Mouse (Mus musculus): Measurements from ENCODE around the gene Nipal3.

Gene Nipal3

GRCm38 (mm10) chr4:135436291-135436690 lies 58.5 kb downstream of the Nipal3 start:
- peak; percentile 25 to 42 for DNase-seq (ENCODE audit: low read depth in 2 of 2, low spot score in 2 of 2)

- no peak for DNase-seq (ENCODE audit: low read depth in 2 of 2, low spot score in 2 of 2)
Observed at GRCm38 (mm10) chr4:135434395-135434789, 60.4 kb downstream of the Nipal3 start.

DNA sequence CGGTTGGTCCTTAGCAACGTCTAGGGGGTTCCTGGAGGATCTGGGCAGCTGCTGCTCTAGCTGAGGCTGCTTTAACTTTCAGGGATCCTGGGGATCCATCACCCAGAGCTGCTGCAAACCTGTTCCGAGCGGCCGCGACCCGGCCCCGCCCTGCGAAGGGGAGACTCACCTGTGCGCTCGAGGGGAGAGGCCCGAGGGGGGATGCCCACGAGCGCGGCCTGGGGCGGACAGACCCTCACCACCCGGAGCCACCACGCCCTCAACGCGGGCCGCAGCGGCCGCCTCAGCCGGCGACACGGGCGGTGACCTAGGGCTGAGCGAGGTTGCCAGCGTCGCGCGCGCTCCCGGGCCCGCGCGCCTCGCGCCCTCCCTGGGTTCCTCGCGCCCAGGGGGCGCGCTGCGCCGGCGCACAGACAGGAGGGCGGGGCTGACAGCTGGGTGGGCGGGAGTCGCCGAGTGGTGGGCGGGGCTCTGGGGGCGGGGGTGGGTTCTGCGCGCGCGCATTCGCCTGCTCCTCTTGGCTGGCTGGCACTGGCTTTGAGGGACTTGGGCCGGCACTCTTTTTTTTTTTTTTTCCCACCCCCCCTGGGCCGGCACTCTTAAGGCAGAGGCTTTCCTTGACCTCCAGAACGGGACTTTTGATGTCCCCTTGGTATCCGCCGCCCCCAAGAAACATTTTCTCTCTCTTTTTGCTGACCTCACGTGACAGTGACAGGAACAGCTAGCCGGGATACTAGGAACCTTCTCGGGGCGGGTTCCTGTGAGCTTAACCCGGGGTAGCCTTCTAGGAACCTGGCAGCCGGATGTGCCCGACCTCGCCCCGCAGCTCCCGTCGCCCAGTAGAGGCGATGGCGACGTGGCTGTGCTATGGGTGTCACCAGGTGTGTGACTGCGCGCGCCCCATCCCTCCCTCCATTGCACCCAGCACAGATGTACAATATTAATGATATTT lies 61.1 kb downstream of the Nipal3 start, which contains the start of gene Rcan3:
Gene Rcan3, minus strand, starts transcription at position 411 of the 952 bp plus-strand sequence.
- peak; percentile 65 to 69 for DNase-seq (ENCODE audit: low read depth in 2 of 2, low spot score in 2 of 2)

- no peak for DNase-seq (ENCODE audit: low read depth in 2 of 2, low spot score in 2 of 2)
Observed at GRCm38 (mm10) chr4:135433086-135433442, 61.8 kb downstream of the Nipal3 start.

- no peak for DNase-seq (ENCODE audit: low read depth in 2 of 2, low spot score in 2 of 2)
Observed at GRCm38 (mm10) chr4:135429990-135430760, 64.7 kb downstream of the Nipal3 start.

DNA sequence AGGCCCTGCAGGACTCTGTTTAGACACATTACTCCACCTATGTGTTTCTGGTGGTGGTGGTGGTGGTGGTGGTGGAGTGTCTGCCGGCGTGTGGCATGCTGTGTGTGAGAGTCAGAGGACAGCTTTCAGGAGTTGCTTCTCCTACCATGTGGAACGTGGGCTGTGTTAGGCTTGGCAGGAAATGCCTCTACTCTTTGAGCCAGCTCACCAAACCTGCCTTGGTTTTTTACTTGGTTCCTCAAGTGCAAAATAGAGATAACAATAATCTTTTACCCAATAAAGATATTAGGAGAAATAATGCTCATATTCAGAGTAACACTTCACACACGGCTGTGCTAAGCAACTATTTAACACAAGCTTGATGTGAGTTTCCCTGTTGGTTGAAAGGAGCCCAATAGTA lies 65.5 kb downstream of the Nipal3 start:
- DNase-seq (ENCODE audit: low read depth in 2 of 2, low spot score in 2 of 2): no peak

GRCm38 (mm10) chr4:135426587-135426986 lies 68.3 kb downstream of the Nipal3 start:
- no peak for DNase-seq (ENCODE audit: low read depth in 2 of 2, low spot score in 2 of 2)

GRCm38 (mm10) chr4:135425625-135426024 lies 69.2 kb downstream of the Nipal3 start:
- DNase-seq (ENCODE audit: low read depth in 2 of 2, low spot score in 2 of 2): no peak

DNA sequence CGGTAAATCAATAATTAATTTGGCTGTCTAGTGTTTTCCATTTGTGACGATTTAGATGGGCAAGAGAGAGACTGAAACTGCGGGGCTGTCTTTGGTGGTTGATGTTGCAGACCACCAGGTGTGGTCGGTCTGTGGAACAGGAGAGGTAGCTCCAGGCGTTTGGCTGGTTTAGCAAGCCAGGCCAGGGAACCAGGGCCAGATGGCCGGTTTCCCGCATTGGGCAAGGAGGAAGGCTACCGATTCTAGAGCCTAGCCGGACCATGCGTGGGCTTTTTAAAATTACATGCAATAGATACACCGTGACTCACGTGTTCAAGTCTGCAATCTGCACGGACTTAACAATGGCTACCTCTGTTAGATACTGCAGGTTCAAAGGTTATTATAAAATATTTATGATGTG lies 73.9 kb downstream of the Nipal3 start:
- DNase-seq (ENCODE audit: low read depth in 2 of 2, low spot score in 2 of 2): no peak

DNA sequence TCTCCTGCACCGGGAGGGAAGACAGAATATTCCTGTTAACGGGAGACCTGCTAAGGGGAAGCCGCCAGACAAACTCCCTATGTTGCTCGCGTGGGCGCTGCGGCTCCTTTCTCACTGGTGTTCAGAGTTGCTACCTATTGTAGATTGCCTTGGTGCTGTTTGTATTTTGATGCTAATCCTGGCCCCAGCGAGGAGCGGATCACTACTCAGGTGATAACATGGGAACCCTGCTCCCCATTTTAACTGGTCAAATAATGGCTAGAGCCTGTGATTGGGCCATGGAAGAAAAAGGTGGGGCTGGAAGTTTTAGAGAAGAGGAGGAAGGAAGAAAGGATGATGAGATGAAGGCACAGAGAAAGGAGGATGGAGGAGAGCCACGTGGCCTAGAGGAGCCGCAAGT lies 74.4 kb downstream of the Nipal3 start:
- no peak for DNase-seq (ENCODE audit: low read depth in 2 of 2, low spot score in 2 of 2)

GRCm38 (mm10) chr4:135419996-135420395 lies 74.8 kb downstream of the Nipal3 start:
- no peak for DNase-seq (ENCODE audit: low read depth in 2 of 2, low spot score in 2 of 2)

- DNase-seq (ENCODE audit: low read depth in 2 of 2, low spot score in 2 of 2): no peak
Observed at GRCm38 (mm10) chr4:135416367-135416766, 78.5 kb downstream of the Nipal3 start.

DNA sequence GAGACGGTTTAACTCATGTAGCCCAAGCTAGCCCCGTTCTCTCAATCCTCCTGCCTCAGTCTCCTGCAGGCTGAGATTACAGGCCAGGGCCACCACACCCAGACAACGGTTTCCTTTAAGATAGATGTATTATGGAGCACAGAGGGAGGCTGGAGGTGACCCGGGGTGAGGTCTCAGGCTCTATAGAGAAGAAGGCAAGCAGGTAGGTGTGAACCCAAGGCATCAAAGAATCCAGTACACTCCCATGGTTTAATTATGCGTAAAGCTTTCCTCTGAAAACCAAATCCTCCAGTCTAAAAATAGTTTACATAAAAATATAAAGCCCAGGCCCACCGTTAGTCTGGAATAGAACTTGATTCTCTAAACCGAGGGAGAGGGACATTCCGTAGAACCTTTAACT lies 81.3 kb downstream of the Nipal3 start:
- DNase-seq (ENCODE audit: low read depth in 2 of 2, low spot score in 2 of 2): no peak

GRCm38 (mm10) chr4:135411633-135412032 lies 83.2 kb downstream of the Nipal3 start:
- peak; percentile 61 to 71 for DNase-seq (ENCODE audit: low read depth in 2 of 2, low spot score in 2 of 2)

GRCm38 (mm10) chr4:135406180-135406579 lies 88.7 kb downstream of the Nipal3 start:
- DNase-seq (ENCODE audit: low read depth in 2 of 2, low spot score in 2 of 2): peak; percentile 23 to 44

DNA sequence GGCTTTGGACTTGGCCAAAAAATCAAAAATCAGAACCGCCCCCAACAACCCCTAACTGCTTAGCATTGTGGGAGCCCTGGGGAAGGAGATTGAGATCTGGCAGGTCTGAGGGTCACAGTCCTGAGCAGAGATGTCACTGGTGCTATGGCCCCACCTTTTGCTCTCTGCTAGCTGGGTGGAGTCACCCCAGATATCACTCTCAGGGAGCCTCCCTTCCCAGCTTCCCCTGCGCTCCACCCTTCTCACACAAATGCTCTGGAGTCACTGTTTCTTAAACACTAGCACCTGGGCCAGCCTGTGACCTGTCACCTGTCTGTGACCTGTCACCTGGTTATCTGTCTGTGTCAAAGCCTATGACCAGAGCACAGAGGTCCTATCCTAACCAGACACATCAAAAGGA lies 89.9 kb downstream of the Nipal3 start:
- DNase-seq (ENCODE audit: low read depth in 2 of 2, low spot score in 2 of 2): no peak

DNA sequence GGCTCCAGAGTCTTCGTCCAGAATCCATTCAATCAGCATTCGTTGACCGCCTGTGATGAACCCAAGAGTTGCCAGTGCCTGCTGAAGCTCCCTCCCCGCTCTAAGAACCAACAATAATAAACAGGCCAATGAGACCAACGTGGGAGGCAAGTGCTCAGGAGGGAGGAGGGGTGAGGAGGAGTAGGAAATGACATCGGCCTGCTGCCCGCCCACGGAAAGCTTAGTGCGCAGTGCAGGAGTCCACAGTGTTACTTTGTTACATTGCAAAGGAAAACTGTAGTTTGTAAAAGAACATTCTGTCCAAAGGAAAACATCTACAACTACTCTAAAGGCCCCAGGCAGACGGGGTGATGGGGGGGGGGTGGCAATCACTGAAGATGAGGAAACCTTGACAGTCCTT lies 90.8 kb downstream of the Nipal3 start:
- no peak for DNase-seq (ENCODE audit: low read depth in 2 of 2, low spot score in 2 of 2)

- DNase-seq (ENCODE audit: low read depth in 2 of 2, low spot score in 2 of 2): no peak
Observed at GRCm38 (mm10) chr4:135401881-135402280, 93.0 kb downstream of the Nipal3 start.

DNA sequence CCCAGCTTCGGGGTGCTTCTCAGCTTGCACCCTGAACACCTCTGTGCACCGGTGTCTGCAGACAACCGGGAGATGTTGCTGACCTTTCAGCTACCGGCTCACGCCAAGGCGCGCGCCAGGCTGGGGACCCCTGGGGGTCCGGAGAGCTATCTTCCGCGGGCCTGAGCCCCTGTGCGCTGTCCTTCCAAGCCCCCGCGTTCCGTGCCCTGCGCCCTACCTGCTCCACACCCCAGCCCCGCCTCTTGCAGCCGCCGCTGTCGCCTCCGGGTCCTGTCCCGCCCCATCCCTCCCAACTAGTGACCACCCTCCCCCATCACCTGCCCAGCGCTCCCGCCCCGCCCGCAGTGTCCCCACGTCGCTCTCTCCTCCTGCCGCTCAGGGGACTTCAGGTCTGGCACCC lies 96.8 kb downstream of the Nipal3 start, which contains the start of gene Ncmap:
Gene Ncmap, minus strand, starts transcription at position 237 of the 400 bp plus-strand sequence.
- DNase-seq (ENCODE audit: low read depth in 2 of 2, low spot score in 2 of 2): no peak

DNA sequence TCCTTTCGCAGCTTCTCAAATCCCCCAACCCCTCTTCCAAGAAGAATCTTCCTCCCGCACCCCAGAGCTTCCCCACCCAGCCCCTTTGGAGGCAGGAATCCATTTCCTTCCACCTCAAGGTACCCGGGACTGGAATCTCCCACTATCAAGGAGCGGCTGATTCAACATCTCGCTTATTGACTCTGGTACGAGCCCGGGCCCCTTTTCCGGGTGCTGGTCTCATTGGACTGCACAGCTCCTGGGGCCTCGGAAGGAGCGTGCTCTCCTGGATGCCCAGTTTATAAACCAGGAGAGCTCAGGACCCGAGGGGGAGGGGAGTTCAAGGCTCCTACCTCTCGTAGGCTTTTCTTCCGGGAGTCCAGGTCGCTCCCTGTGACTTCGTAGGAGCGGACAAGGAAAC lies 97.3 kb downstream of the Nipal3 start:
- DNase-seq (ENCODE audit: low read depth in 2 of 2, low spot score in 2 of 2): no peak

DNA sequence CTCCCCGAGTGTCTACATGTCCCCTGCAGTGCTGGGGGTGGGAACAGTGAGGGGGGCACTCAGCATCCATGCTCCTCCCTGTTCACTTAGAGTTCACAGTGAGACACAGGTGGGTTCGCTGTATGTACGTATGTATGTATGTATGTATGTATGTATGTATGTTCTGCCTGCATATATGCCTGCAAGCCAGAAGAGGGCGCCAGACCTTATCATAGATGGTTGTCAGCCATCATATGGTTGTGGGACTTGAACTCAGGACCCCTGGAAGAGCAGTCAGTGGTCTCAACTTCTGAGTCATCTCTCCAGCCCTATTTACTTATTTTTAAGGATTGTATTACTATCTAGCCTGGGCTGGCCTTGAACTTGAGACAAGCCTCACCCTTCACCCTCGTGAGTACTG lies 98.5 kb downstream of the Nipal3 start:
- DNase-seq (ENCODE audit: low read depth in 2 of 2, low spot score in 2 of 2): no peak
